Mouse (Mus musculus) liver, adult 2 months (tissue): Measurements from ENCODE around the gene Fscn3. TPM values are rescaled to one million over a fixed set of nuclear protein-coding genes. Genes with fewer than 3 reads are reported as not detected.

Experiments used
- DNase-seq: peaks from one replicate; pipeline ENCODE4 v3.0.0-alpha.2; 2011; ENCODE audit warnings: low read depth, low spot score; ENCODE audit errors: extremely low read depth
- H3K27ac ChIP-seq: fragments of 200-500 bp; replicated peaks from 2 replicates; pipeline ENCODE4 v1.5.1; 2012; ENCODE audit warnings: low read depth, mild to moderate bottlenecking, control low read depth, inconsistent platforms, low read length; ENCODE audit not compliant: insufficient read depth
- H3K27me3 ChIP-seq: fragments of 200-500 bp; 2 replicates; pipeline ENCODE4 v1.6.1; 2012; ENCODE audit warnings: mild to moderate bottlenecking, moderate library complexity, low read length, inconsistent platforms; ENCODE audit not compliant: control insufficient read depth, insufficient read depth
- H3K36me3 ChIP-seq: fragments of 200-500 bp; 2 replicates; pipeline ENCODE4 v1.6.1; 2012; ENCODE audit warnings: low read length, inconsistent platforms; ENCODE audit not compliant: control insufficient read depth, insufficient read depth
- H3K4me1 ChIP-seq: fragments of 200-500 bp; 2 replicates; pipeline ENCODE4 v1.6.1; 2011; ENCODE audit warnings: low read length; ENCODE audit not compliant: control insufficient read depth, insufficient read depth
- H3K4me3 ChIP-seq: fragments of 200-500 bp; 2 replicates; pipeline ENCODE4 v1.5.1; 2011; ENCODE audit warnings: low read depth, mild to moderate bottlenecking, control low read depth, low read length, moderate library complexity; ENCODE audit not compliant: insufficient read depth
- H3K79me2 ChIP-seq: fragments of 200-500 bp; 2 replicates; pipeline ENCODE4 v1.6.1; 2012; ENCODE audit warnings: inconsistent platforms, mild to moderate bottlenecking, low read length, moderate library complexity; ENCODE audit not compliant: control insufficient read depth, insufficient read depth
- H3K9ac ChIP-seq: fragments of 200-500 bp; 2 replicates; pipeline ENCODE4 v1.6.1; 2012; ENCODE audit warnings: low read depth, mild to moderate bottlenecking, control low read depth, inconsistent platforms, low read length
- CTCF ChIP-seq: fragments of 200-500 bp; IDR thresholded peaks from 2 replicates; pipeline ENCODE4 v1.5.1; 2011; ENCODE audit warnings: low read depth, low read length, control low read depth
- POLR2A ChIP-seq: fragments of 200-500 bp; IDR thresholded peaks from 2 replicates; pipeline ENCODE4 v1.6.1; 2011; ENCODE audit warnings: low read length, control low read depth; ENCODE audit not compliant: insufficient read depth; ENCODE audit errors: extremely low read depth
- WGBS: fragments of 180-500 bp; shearing (Covaris S2); methylation state at CpG from one replicate; pipeline ENCODE4 v1.1.7; 2018; 5-methylcytosine and 5-hydroxymethylcytosine counted together
- polyA plus RNA-seq: library from polyadenylated mRNA; depleted of rRNA; stranded (reverse); fragments of >200 nt; gene quantifications from 2 replicates; pipeline ENCODE4 v1.2.3, GENCODE M21; 2012
- total RNA-seq: library from RNA; depleted of rRNA; stranded (reverse); fragments of >200 nt; gene quantifications from 2 replicates; pipeline ENCODE4 v1.2.3, GENCODE M21; 2014

Gene Fscn3
- total and polyA plus RNA-seq, 2 experiments: 0.09 TPM; not detected in 1

DNA sequence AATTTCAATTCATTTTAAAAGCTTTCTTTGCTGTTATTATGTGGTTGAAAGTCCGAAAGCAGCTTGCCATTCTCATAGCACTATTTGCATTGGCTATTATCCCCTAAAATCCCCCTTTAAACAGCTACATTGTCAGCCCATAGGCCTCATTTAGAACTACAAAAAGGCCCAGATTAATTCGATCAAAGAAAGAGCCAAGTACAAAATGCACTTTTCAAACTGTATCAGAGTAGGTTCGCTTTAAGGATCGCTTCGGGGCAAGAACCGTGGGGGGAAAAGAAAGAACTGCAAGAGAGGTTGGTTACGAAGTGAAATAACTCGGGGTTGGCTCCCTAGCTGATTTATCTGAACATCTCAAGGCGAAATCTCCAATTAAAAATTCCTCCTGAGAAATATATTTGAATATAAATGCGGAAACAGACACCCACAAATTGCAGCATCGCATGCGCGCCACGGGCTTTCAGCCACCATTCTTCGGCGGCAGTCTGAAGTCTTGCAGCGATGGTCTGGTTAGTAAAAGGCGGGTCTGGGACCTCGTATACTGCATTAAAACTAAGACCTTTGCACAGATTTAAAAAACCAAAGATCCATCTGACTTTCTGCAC is 30.6 kb upstream of the Fscn3 start:
- no peaks in the 10 kb centered on the region for H3K4me1 ChIP-seq
- H3K27ac ChIP-seq: no peak overlapping the region
- no peak for TF ChIP-seq CTCF
- TF ChIP-seq POLR2A: no peak
- no peak overlapping the region for H3K9ac ChIP-seq
- H3K27me3 ChIP-seq: peaks cover 10% of the 10 kb centered on the region; the same call in 1 of the 2 replicates
- WGBS: 10% methylated on average over 19 of the region's 19 CpGs
- H3K79me2 ChIP-seq: no peaks in the 10 kb centered on the region
- no peak overlapping the region; the same call in 1 of the 2 replicates for H3K4me3 ChIP-seq
- no peaks in the 10 kb centered on the region for H3K36me3 ChIP-seq
- DNase-seq: no peak

DNA sequence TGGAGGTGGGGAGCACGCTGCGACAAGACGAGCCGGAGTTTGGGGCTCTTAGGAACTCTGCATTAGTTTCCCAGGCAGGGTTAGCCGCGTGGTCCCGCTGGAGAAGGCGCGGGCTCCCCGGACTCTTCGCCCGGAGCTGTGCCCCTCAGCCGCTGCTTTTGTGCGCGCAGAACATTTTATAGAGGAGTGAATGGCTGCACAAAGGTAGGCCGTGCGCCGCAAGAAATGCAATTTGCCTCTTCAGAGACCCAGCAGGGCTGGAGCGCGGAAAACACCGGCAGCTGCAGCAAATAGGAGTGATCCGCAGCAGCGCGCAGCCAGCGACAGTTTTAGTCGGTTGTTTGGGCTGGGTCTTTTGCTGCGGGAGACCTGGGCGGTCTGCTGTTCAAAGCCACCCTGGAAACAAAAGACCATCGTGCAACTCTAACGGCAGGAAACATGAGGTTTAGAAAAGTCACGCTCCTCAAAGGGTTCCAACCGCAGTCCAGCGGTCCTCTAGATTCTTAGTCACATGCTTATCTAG is 29.8 kb upstream of the Fscn3 start, which contains the start of gene Zfp800:
TSS of gene Zfp800 (minus strand) at position 325 of the 523 bp plus-strand sequence.
- WGBS: 5% methylated on average over 33 of the region's 33 CpGs
- no peak for DNase-seq
- H3K9ac ChIP-seq: no peak within 1 kb of the TSS
- H3K27ac ChIP-seq: no peak within 1 kb of the TSS
- H3K27me3 ChIP-seq: peaks cover 10% of the 10 kb centered on the region; the same call in 1 of the 2 replicates
- no peak for TF ChIP-seq CTCF
- no peak for TF ChIP-seq POLR2A
- no peaks in the 10 kb centered on the region for H3K36me3 ChIP-seq
- peak within 1 kb of the TSS; percentile 41; the same call in 1 of the 2 replicates for H3K4me3 ChIP-seq
- no peaks in the 10 kb centered on the region for H3K79me2 ChIP-seq
- no peaks in the 10 kb centered on the region for H3K4me1 ChIP-seq

DNA sequence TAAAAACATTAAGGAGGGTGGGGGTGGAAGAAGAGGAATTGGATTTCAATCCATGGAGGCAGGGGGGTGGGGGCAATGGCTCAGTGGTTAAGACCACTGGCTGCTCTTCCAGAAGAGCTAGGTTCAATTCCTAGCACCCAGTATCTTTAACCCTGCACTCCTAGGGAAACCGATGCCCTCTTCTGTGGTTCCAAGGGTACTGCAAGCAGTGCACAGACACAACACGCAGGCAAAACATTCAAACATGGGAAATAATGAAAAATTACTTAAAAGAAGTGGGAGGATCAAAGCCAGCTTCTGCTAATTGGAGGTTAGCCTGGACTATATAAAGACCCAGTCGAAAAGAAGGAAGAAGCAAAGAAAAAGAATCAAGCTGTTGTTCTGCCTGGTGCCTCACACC is 28.9 kb upstream of the Fscn3 start:
- H3K4me1 ChIP-seq: no peaks in the 10 kb centered on the region
- H3K36me3 ChIP-seq: no peaks in the 10 kb centered on the region
- peaks cover 10% of the 10 kb centered on the region; the same call in 1 of the 2 replicates for H3K27me3 ChIP-seq
- TF ChIP-seq CTCF (peak; percentile 16; the same call in 1 of the 2 replicates), POLR2A (no peak)
- no peak overlapping the region for H3K4me3 ChIP-seq
- WGBS: 89% methylated on average over 3 of the region's 3 CpGs
- DNase-seq: no peak
- no peak overlapping the region for H3K9ac ChIP-seq
- H3K27ac ChIP-seq: no peak overlapping the region
- H3K79me2 ChIP-seq: no peaks in the 10 kb centered on the region

DNA sequence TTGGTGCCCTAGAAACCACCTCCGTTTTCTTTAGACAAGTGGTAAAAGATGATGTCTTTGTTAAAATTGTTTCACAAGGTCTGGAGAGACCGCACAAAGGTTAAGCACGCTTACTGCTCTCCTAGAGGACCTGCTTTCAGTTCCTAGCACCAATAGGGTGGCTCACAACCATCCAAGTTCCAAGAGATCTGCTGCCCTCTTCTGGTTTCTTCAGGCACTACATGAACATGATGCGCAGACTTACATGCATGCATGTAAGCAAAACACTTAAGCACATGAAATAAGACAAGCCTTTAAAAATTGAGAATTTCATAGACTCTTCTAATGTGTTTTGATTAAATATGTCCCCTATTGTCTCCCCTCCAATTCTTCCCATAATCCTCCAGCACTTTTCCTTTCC is 27.8 kb upstream of the Fscn3 start:
- no peak for TF ChIP-seq POLR2A
- TF ChIP-seq CTCF: no peak
- 92% methylated on average over 4 of the region's 4 CpGs for WGBS
- Histone ChIP-seq H3K27ac (no peak overlapping the region), H3K4me1 (no peaks in the 10 kb centered on the region), H3K79me2 (no peaks in the 10 kb centered on the region), H3K4me3 (no peak overlapping the region), H3K27me3 (peaks cover 10% of the 10 kb centered on the region; the same call in 1 of the 2 replicates), H3K36me3 (no peaks in the 10 kb centered on the region), H3K9ac (no peak overlapping the region)
- DNase-seq: no peak

DNA sequence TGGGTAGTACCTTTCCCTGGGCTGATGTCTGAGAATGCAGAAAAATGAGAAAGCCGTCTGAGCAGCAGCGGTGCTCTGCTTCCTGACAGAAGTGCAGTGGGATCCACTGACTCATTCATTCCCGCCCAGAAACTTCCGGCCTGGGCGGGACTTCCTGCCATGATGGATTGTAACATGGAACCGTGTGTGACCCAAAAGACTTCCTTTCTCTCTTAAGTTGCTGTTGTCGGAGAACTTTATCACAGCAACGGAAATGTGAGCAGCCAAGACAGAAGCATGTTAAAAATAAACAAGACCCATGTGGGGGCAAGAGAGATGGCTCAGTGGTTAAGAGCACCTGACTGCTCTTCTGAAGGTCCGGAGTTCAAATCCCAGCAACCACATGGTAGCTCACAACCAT is 17.5 kb upstream of the Fscn3 start:
- Histone ChIP-seq H3K9ac (no peak overlapping the region), H3K36me3 (peaks cover 3% of the 10 kb centered on the region), H3K27ac (no peak overlapping the region), H3K4me1 (no peaks in the 10 kb centered on the region), H3K27me3 (no peaks in the 10 kb centered on the region), H3K4me3 (no peak overlapping the region), H3K79me2 (no peaks in the 10 kb centered on the region)
- 73% methylated on average over 9 of the region's 9 CpGs for WGBS
- DNase-seq: no peak
- TF ChIP-seq POLR2A (no peak), CTCF (no peak)

DNA sequence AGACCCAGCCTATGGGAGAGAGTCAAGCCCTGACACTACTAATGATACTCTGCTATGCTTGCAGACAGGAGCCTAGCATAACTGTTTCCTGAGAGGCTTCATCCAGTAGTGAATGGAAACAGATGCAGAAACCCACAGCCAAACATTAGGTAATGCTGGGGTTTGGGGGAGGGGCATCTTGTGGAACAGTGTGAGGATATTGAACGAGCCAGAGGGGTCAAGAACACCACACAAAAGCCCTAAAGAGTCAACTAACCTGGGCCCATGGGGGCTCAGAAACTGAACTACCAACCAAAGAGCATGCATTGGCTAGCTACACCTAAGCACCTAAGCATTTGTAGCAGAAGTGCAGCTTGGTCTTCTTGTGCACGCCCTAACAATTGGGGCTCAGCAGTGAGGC is 16.4 kb upstream of the Fscn3 start:
- Histone ChIP-seq H3K27ac (no peak overlapping the region), H3K36me3 (peaks cover 3% of the 10 kb centered on the region), H3K4me1 (peaks cover 2% of the 10 kb centered on the region), H3K79me2 (no peaks in the 10 kb centered on the region; the same call in 1 of the 2 replicates), H3K9ac (no peak overlapping the region), H3K4me3 (no peak overlapping the region), H3K27me3 (no peaks in the 10 kb centered on the region)
- TF ChIP-seq POLR2A (no peak), CTCF (no peak)
- no peak for DNase-seq
- WGBS: 70% methylated on average over 2 of the region's 2 CpGs
